16 mouse cellular contexts compared by ENCODE assay signal in genomic region chr4:101084863-101085262, GRCm38 (mm10). TPM values are rescaled to one million over a fixed set of nuclear protein-coding genes. Genes with fewer than 3 reads are reported as not detected.
"Had no signal": no experiment of that assay in that cellular context is flagged by ENCODE, and none has a peak within 500 bp of the region (broad histone marks: within the 10 kb centered on the region; RNA-seq: fewer than 3 reads in every experiment).

No protein-coding gene starts in this region.

- H3K27ac ChIP-seq: liver, embryonic 15.5 days; lung, embryonic 15.5 days; macrophage; midbrain, embryonic 13.5 days; midbrain, embryonic 15.5 days; neural tube, embryonic 12.5 days had no signal

- H3K4me3 ChIP-seq: liver, embryonic 15.5 days; lung, embryonic 15.5 days; megakaryocyte, embryonic 14.5 days; midbrain, embryonic 13.5 days; midbrain, embryonic 15.5 days; neural tube, embryonic 12.5 days had no signal

- H3K27me3 ChIP-seq: liver, embryonic 15.5 days; lung, embryonic 15.5 days; megakaryocyte, embryonic 14.5 days; midbrain, embryonic 13.5 days; midbrain, embryonic 15.5 days; neural tube, embryonic 12.5 days had no signal

- H3K4me2 ChIP-seq: liver, embryonic 15.5 days; lung, embryonic 15.5 days; midbrain, embryonic 11.5 days; midbrain, embryonic 13.5 days; midbrain, embryonic 15.5 days; neural tube, embryonic 12.5 days had no signal

- H3K9me3 ChIP-seq: liver, embryonic 15.5 days; lung, embryonic 15.5 days; megakaryocyte, embryonic 14.5 days; midbrain, embryonic 13.5 days; midbrain, embryonic 15.5 days; neural tube, embryonic 12.5 days had no signal

- H3K4me1 ChIP-seq: liver, embryonic 15.5 days; megakaryocyte, embryonic 14.5 days; midbrain, embryonic 15.5 days had no signal

- H3K9ac ChIP-seq: liver, embryonic 15.5 days; liver, postnatal 0 days; lung, embryonic 15.5 days; midbrain, embryonic 13.5 days; midbrain, embryonic 15.5 days; neural tube, embryonic 12.5 days had no signal

- H3K36me3 ChIP-seq: liver, embryonic 15.5 days; lung, embryonic 15.5 days; midbrain, embryonic 13.5 days; midbrain, embryonic 15.5 days; neural tube, embryonic 12.5 days had no signal

- DNase-seq: liver, postnatal 0 days; lung, adult 2 months; lung, postnatal 14 days; lung, postnatal 36 days; right cerebral cortex, postnatal 14 days; thymus, adult 18-20 months; thymus, postnatal 14 days; thymus, postnatal 36 days had no signal

- ATAC-seq: liver, postnatal 0 days; midbrain, embryonic 13.5 days; midbrain, embryonic 15.5 days had no signal

RNA-seq across cellular contexts. Expression of gene Raver2, which starts 16.1 kb away (rescaled TPM):
- polyA plus RNA-seq: macrophage had no signal
